Mouse (Mus musculus) megakaryocyte, embryonic 14.5 days (primary cell): Measurements from ENCODE around the gene Camk2b.
"Not testable (repeated sequence)": the region's sequence is repeated elsewhere in the genome, so short reads cannot be mapped to it uniquely, and the experiment has no call there.

Source experiments
- FLI1 ChIP-seq: IDR thresholded peaks from 2 replicates; pipeline ENCODE4 v1.6.1; 2012; ENCODE audit warnings: low read length, inconsistent platforms, mixed read lengths
- GATA1 ChIP-seq: IDR thresholded peaks from 3 replicates; pipeline ENCODE4 v1.6.1; 2012; ENCODE audit warnings: mixed read lengths, low read length, inconsistent platforms, borderline replicate concordance

DNA sequence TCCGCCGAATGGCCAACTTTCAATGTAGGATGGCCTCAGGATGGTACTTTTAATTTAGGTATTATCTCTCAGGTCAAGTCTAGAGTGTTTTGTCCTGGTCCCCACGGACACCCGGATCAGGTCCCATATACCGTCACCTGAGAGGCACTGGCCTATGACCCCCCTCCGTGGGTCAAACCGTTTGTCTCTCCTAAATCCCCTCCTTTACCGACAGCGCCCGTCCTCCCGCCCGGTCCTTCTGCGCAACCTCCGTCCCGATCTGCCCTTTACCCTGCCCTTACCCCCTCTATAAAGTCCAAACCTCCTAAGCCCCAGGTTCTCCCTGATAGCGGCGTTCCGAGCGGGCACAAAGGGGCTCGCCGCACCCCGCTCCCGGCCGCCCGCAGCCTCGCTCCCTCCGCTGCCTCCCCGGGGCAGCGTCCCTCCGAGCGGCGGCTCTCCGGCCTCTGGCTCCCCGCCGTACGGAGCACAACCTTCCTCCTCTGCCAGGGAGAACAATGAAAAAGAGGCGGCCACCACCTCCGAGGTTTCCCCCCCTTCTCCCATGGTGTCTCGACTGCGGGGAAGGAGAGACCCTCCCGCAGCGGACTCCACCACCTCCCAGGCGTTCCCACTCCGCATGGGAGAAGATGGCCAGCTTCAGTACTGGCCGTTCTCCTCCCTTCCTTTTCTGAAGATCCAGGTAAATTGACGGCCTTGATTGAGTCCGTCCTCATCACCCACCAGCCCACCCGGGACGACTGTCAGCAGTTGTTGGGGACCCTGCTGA, 59.0 kb downstream of the Camk2b start:
- TF ChIP-seq FLI1, GATA1: not testable (repeated sequence)
